15 mouse cellular contexts compared by ENCODE assay signal in the genomic region with DNA sequence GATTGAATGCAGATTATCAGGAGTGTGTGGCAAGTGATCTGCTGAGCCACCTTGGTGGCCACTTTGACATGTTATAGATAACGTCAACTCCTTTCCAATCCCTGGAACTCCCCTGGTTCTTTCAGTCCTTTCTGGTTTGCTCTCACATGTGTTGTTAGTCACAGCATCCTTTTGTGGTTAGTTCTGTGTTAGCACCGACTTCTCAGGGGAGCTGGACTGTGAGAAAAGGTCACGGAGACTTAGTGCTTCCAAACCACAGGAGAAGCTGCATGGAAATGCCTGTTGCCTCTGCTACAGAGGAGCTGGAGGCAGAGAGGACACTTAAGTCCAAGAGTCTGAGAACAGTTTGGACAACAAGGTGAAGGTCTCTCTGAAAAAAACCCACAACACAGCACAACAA. TPM values are rescaled to one million over a fixed set of nuclear protein-coding genes. Genes with fewer than 3 reads are reported as not detected.
DNase-seq lines count a peak whose midpoint lies in the region; ATAC-seq and TF ChIP-seq lines count a peak whose summit lies in the region.
"Had no signal": no experiment of that assay in that cellular context is flagged by ENCODE, and none has a peak within 500 bp of the region (broad histone marks: within the 10 kb centered on the region; RNA-seq: fewer than 3 reads in every experiment).

No protein-coding gene starts in this region.

- H3K9ac ChIP-seq in MEL (ENCODE audit: control insufficient read depth, low read depth, low read length, poor library complexity, severe bottlenecking), result peak overlapping the region; percentile 45; the same call in 1 of the 2 replicates
- H3K9ac ChIP-seq: midbrain, embryonic 12.5 days had no signal

- peaks cover 0 to 9% of the 10 kb centered on the region in 2 experiments; a peak in 2 of 4 replicates for H3K4me1 ChIP-seq in MEL (ENCODE audit: control insufficient read depth in 1 of 2, insufficient read depth in 2 of 2, low read length in 2 of 2)
- peaks cover 22% of the 10 kb centered on the region for H3K4me1 ChIP-seq in megakaryocyte, embryonic 14.5 days
- H3K4me1 ChIP-seq: midbrain, embryonic 12.5 days had no signal

- H3K27ac ChIP-seq in MEL (ENCODE audit: control insufficient read depth, low read depth, low read length), result no peak overlapping the region
- no peak overlapping the region for H3K27ac ChIP-seq in left cerebral cortex, adult 2 months
- H3K27ac ChIP-seq: midbrain, embryonic 12.5 days had no signal

- peak; percentile 31 to 39; a peak in 2 of 4 replicates for ATAC-seq in hematopoietic stem cell, adult 5-6 weeks (replicated peaks in 1 of 2; ENCODE audit: insufficient read depth in 1 of 2, low FRiP score in 2 of 2, low TSS enrichment in 1 of 2, low read depth in 1 of 2, poor library complexity in 2 of 2, severe bottlenecking in 2 of 2)

- DNase-seq in 416B (ENCODE audit: low read depth) (peak; percentile 70), MEL (ENCODE audit: low read depth, low spot score) (peak; percentile 42)
- DNase-seq in left cerebral cortex, adult 8-10 months (ENCODE audit: low spot score in 2 of 2), result no peak
- no peak for DNase-seq in left cerebral cortex, adult 2 months (ENCODE audit: extremely low spot score in 1 of 2, low spot score in 2 of 2)
- DNase-seq in lung, postnatal 36 days, result no peak
- no peak for DNase-seq in adrenal gland, postnatal 14 days
- DNase-seq: adrenal gland, postnatal 10 days; cerebellum, adult 9-11 months; gastrocnemius, postnatal 14 days; heart, postnatal 36 days; lung, postnatal 10 days; right cerebral cortex, postnatal 14 days had no signal

- intact Hi-C loops in left cerebral cortex, adult 2 months (cut with DNase I), result no loop called here

- no peak for TF ChIP-seq POLR2A in MEL (IDR thresholded peaks at IDR 0.05; ENCODE audit: control insufficient read depth in 1 of 2, insufficient read depth in 1 of 2, low read depth in 1 of 2, low read length in 2 of 2, poor library complexity in 1 of 2)

- TF ChIP-seq CTCF in MEL (IDR thresholded peaks at IDR 0.05 in 2 of 3, conservative IDR thresholded peaks at IDR 0.05 in 1 of 3; ENCODE audit: control insufficient read depth in 1 of 3, insufficient read depth in 1 of 3, low read depth in 2 of 3, low read length in 3 of 3, poor library complexity in 1 of 3, severe bottlenecking in 1 of 3), result no peak
- no peak for TF ChIP-seq CTCF in left cerebral cortex, adult 2 months (IDR thresholded peaks at IDR 0.05)

- no peaks in the 10 kb centered on the region for H3K79me2 ChIP-seq in MEL (ENCODE audit: control insufficient read depth, insufficient read depth, low read length, poor library complexity)

- H3K4me3 ChIP-seq in MEL (ENCODE audit: control insufficient read depth in 1 of 2, insufficient read depth in 1 of 2, low read depth in 2 of 2, low read length in 2 of 2), result peak overlapping the region; percentile 53 to 54
- peak overlapping the region; percentile 88 for H3K4me3 ChIP-seq in megakaryocyte, embryonic 14.5 days (replicated peaks)
- H3K4me3 ChIP-seq in left cerebral cortex, adult 2 months, result no peak overlapping the region
- H3K4me3 ChIP-seq: midbrain, embryonic 12.5 days had no signal

- TF ChIP-seq EP300 in MEL (IDR thresholded peaks at IDR 0.05; ENCODE audit: low read depth in 1 of 2, low read length in 2 of 2), result 0 out of 4 replicates have a peak, but pooled peaks of 1 of the 2 experiments have one; percentile 17

- TF ChIP-seq RAD21 in MEL (IDR thresholded peaks at IDR 0.05; ENCODE audit: low read depth, low read length), result no peak

- no peaks in the 10 kb centered on the region for H3K27me3 ChIP-seq in MEL (ENCODE audit: control insufficient read depth in 1 of 2, insufficient read depth in 2 of 2, low read length in 2 of 2)
- no peaks in the 10 kb centered on the region for H3K27me3 ChIP-seq in megakaryocyte, embryonic 14.5 days (replicated peaks)
- H3K27me3 ChIP-seq: midbrain, embryonic 12.5 days had no signal

- H3K9me3 ChIP-seq in MEL (replicated peaks; ENCODE audit: insufficient read depth, low read length), result no peaks in the 10 kb centered on the region
- H3K9me3 ChIP-seq in megakaryocyte, embryonic 14.5 days, result no peaks in the 10 kb centered on the region
- H3K9me3 ChIP-seq: midbrain, embryonic 12.5 days had no signal

- no peaks in the 10 kb centered on the region for H3K36me3 ChIP-seq in MEL (ENCODE audit: control insufficient read depth in 1 of 2, insufficient read depth in 2 of 2, low read length in 2 of 2)
- no peaks in the 10 kb centered on the region for H3K36me3 ChIP-seq in megakaryocyte, embryonic 14.5 days (replicated peaks; ENCODE audit: low read length)
- H3K36me3 ChIP-seq: midbrain, embryonic 12.5 days had no signal

TF ChIP-seq in MEL, 35 proteins besides CTCF, POLR2A, EP300 and RAD21:
- TF ChIP-seq GABPA (IDR thresholded peaks at IDR 0.05; ENCODE audit: low read depth, low read length) (no peak), ZNF384 (IDR thresholded peaks at IDR 0.05; ENCODE audit: low read depth, low read length) (no peak), GATA1 (IDR thresholded peaks at IDR 0.05; ENCODE audit: low read depth, low read length) (no peak), ZKSCAN1 (IDR thresholded peaks at IDR 0.05; ENCODE audit: low read depth, low read length) (no peak), MAFK (IDR thresholded peaks at IDR 0.05; ENCODE audit: borderline replicate concordance, low read depth, low read length) (no peak), USF1 (IDR thresholded peaks at IDR 0.05; ENCODE audit: low read depth, low read length) (no peak), ETS1 (IDR thresholded peaks at IDR 0.05; ENCODE audit: low read depth, low read length) (no peak)

RNA-seq across cellular contexts. Expression of a gene that starts 42.9 kb away (rescaled TPM):
- total RNA-seq in MEL (2012; rRNA removed), result not detected in 2 replicates
- polyA plus RNA-seq in MEL (2012; ENCODE audit: insufficient read depth in 1 of 2, insufficient read length in 2 of 2, low read depth in 1 of 2, low replicate concordance in 2 of 2, missing spikeins in 1 of 2), result not detected
- total RNA-seq in hematopoietic stem cell, adult 5-6 weeks (2017), result 12.3 and 17.2 TPM in 2 replicates
- polyA plus RNA-seq in megakaryocyte, embryonic 14.5 days (2012; ENCODE audit: insufficient read depth, low replicate concordance), result 3.0 and 5.1 TPM in 2 replicates
- 1 to 10 TPM; 4.5 to 7.9 (median 5.7) TPM for total RNA-seq in left cerebral cortex, adult 8-10 months (2022)
- 10 to 100 TPM in 1 of 2 experiments, 1 to 10 TPM in 1; 7.7 to 14.3 TPM for total RNA-seq in left cerebral cortex, adult 2 months (2021)
- 25.1 and 36.2 TPM in 2 replicates for total RNA-seq in adrenal gland, postnatal 14 days (2021)

Comparison
In these comparisons a context has a peak if more than half of its experiments do, and no peak if none do; other contexts are left out.
1. DNase-seq: peak in 416B (single experiment) and MEL (single experiment); none in left cerebral cortex, adult 8-10 months (0 of 2), left cerebral cortex, adult 2 months (0 of 2), lung, postnatal 36 days (single experiment) and adrenal gland, postnatal 14 days (single experiment).